Mouse (Mus musculus) neural tube, embryonic 14.5 days (tissue): ENCODE measurements around the gene Ppp1r37. TPM values are rescaled to one million over a fixed set of nuclear protein-coding genes. Genes with fewer than 3 reads are reported as not detected.

Source experiments
- ATAC-seq: fragments of 200-750 bp; cut with Nextera tagmentation; 2 replicates; pipeline ENCODE4 v1.8.0; 2017; ENCODE audit warnings: low read depth, mild to moderate bottlenecking, moderate TSS enrichment, moderate library complexity
- H3K27ac ChIP-seq: fragments of 300-500 bp; sonication (generic); 2 replicates; pipeline ENCODE4 v1.5.1; 2014; ENCODE audit warnings: low read depth, mild to moderate bottlenecking, control low read depth, low read length, moderate library complexity, mixed read lengths
- H3K27me3 ChIP-seq: fragments of 300-500 bp; sonication (generic); 2 replicates; pipeline ENCODE4 v1.6.1; 2014; ENCODE audit warnings: low read length; ENCODE audit not compliant: control insufficient read depth, insufficient read depth
- H3K36me3 ChIP-seq: fragments of 300-500 bp; sonication (generic); 2 replicates; pipeline ENCODE4 v1.6.1; 2014; ENCODE audit warnings: low read length, mixed read lengths; ENCODE audit not compliant: control insufficient read depth, insufficient read depth
- H3K4me1 ChIP-seq: fragments of 300-500 bp; sonication (generic); 2 replicates; pipeline ENCODE4 v1.6.1; 2014; ENCODE audit warnings: low read length; ENCODE audit not compliant: control insufficient read depth, insufficient read depth
- H3K4me2 ChIP-seq: fragments of 300-500 bp; sonication (generic); 2 replicates; pipeline ENCODE4 v1.6.1; 2014; ENCODE audit warnings: mild to moderate bottlenecking, low read depth, low read length, control low read depth
- H3K4me3 ChIP-seq: fragments of 300-500 bp; sonication (generic); 2 replicates; pipeline ENCODE4 v1.5.1; 2014; ENCODE audit warnings: low read depth, low read length, control low read depth, mixed read lengths
- H3K9ac ChIP-seq: fragments of 300-500 bp; sonication (generic); replicated peaks from 2 replicates; pipeline ENCODE4 v1.6.1; 2014; ENCODE audit warnings: low read depth, mild to moderate bottlenecking, control low read depth, low read length, mixed read lengths
- H3K9me3 ChIP-seq: fragments of 300-500 bp; sonication (generic); 2 replicates; pipeline ENCODE4 v1.6.1; 2016; ENCODE audit warnings: low read length; ENCODE audit not compliant: control insufficient read depth
- WGBS: fragments of 180-500 bp; shearing (Covaris S2); extraction: QIAGEN DNeasy Blood & Tissue Kit; methylation state at CpG from one replicate; pipeline ENCODE4 v1.1.7; 2014; 5-methylcytosine and 5-hydroxymethylcytosine counted together
- polyA plus RNA-seq: library from polyadenylated mRNA; unstranded; fragments of >200 nt; fragmentation: Nextera tagmentation; extraction: Ambion mirVana; gene quantifications from 2 replicates; pipeline ENCODE4 v1.2.1, GENCODE M21; 2014

Gene Ppp1r37
- polyA plus RNA-seq, 1 experiment from 2014 or later: 15.8 TPM

DNA sequence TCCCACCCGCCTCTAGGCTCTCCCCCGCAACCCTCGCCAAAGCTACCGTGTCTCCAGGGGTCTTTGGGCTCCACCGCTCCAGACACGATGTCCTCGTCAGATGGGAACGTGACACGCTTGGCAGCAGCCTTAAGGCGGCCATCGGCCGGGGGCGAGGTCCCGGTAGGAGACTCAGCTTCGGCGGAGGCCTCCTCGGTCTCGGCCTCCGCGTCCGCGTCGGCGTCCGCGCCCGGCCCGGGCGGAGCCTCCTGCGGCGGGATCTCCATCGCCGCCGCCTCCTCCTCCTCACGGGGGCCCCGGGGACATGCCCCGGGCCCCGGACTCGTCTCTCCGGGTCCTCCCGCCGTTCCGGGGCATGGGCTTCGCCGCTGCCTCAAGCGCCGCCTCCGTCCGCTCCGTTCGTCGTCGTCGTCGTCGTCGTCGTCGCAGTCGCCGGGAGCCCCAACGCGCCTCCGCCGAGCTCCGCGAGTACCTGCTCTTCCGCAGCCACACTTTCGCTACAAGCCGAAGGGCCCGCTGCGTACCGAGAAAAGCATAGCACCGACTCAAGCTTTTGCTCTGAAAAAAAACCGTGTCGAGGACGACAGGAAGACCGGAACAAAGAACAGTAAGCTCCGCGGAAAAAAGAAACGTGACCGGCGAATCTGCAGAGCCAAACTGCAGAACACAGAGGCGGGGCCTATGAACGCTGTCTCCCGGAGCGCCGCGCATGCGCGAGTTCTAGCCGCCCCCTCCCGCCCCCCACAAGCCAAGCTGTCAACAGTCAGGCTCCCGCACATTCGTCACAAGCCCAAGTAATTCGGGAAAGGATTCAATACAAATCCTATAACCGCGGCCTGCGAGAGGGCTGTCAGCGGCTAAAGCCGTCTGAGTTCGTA lies 872 bp downstream of the Ppp1r37 start:
- Histone ChIP-seq H3K27me3 (no peaks in the 10 kb centered on the region), H3K9me3 (no peaks in the 10 kb centered on the region), H3K36me3 (peaks cover 7% of the 10 kb centered on the region; the same call in 1 of the 2 replicates), H3K27ac (peak overlapping the region; percentile 94), H3K4me2 (peak overlapping the region; percentile 75), H3K4me3 (peak overlapping the region; percentile 91), H3K9ac (peak overlapping the region; percentile 87), H3K4me1 (peaks cover 28% of the 10 kb centered on the region)
- under 1% methylated on average over 93 of the region's 102 CpGs for WGBS
- peak; percentile 90 for ATAC-seq

DNA sequence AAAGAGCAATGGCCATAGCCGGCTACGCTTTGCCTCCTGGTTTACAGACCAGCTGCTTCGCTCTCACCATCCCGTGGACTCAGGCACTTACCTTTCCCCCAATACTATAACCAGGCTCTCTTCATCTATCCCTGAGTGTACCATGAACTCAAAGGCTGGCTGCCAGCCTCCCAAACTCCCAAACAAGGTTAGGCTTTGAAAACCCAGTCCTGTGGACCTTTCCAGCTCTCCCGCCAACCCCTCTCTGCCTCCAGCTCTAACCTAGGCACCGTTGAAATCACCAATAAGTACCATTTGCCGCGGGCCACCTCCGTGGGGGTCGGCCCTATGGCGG lies 1.5 kb downstream of the Ppp1r37 start:
- under 1% methylated on average over 11 of the region's 11 CpGs for WGBS
- no peaks in the 10 kb centered on the region for H3K9me3 ChIP-seq
- peaks cover 7% of the 10 kb centered on the region; the same call in 1 of the 2 replicates for H3K36me3 ChIP-seq
- no peak for ATAC-seq
- peak overlapping the region; percentile 91 for H3K4me3 ChIP-seq
- H3K4me1 ChIP-seq: peaks cover 28% of the 10 kb centered on the region
- peak overlapping the region; percentile 75 for H3K4me2 ChIP-seq
- no peaks in the 10 kb centered on the region for H3K27me3 ChIP-seq
- H3K27ac ChIP-seq: peak overlapping the region; percentile 94
- peak overlapping the region; percentile 87 for H3K9ac ChIP-seq

DNA sequence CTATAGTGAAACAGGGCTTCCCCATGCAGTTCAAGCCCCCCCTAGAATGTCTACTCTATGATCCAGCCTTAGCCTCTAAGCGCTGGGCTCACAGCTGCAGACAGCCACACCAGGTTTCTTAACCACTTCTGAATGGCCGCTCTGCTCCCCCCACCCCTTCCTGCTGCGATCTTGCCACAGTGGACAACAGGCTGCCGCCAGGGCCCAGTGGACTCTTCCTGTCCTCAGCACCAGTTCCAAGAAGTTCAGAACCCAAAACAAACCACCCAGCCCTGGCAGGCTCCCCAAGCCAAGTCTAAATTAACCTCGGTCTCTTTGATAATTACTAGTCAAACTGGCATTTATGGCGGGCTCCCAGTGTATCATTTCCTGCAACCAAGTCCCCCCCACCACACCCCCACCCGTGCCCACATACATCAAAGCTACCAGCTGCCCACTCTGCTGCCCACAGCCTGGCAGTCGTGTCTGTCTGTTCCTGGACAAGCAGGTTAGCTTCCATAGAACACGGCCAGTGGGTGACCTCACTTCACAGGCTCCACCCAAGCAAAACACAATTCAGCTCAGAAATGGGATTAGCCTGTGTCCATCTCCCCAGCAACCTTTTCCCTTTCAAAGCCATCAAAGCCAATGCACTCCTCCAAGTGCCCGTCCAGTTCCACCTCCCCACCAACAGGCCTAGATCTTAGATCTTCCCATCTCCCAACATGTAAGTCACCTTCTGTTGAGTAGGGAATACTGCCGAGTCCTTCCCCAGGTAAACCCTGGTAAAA lies 2.2 kb downstream of the Ppp1r37 start:
- Histone ChIP-seq H3K27ac (no peak overlapping the region), H3K4me1 (peaks cover 28% of the 10 kb centered on the region), H3K4me2 (peak overlapping the region; percentile 75), H3K36me3 (peaks cover 7% of the 10 kb centered on the region; the same call in 1 of the 2 replicates), H3K9me3 (no peaks in the 10 kb centered on the region), H3K4me3 (peak overlapping the region; percentile 91), H3K27me3 (no peaks in the 10 kb centered on the region), H3K9ac (peak overlapping the region; percentile 87)
- WGBS: 26% methylated on average over 11 of the region's 11 CpGs
- no peak for ATAC-seq

DNA sequence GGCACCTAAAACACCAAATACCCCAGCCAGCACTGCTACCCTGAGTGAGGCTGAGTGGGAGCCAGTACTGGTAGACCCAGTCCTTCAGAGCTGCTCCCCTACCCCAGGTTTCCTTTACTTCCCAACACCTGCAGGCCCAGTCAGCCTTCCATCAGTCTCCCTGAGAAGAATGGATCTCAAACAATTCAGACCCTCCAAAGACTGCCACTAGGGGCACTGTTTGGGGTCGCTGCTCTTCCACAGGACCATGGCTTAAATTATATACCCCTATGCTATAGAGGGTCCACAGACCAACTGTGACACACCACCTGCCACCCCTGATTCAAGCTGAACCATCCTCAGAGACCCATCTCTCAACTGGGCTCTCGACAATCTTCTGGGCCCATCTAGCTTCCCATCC lies 3.9 kb downstream of the Ppp1r37 start:
- H3K4me2 ChIP-seq: peak overlapping the region; percentile 75; the same call in 1 of the 2 replicates
- no peak overlapping the region for H3K27ac ChIP-seq
- no peak for ATAC-seq
- H3K9me3 ChIP-seq: no peaks in the 10 kb centered on the region
- no peaks in the 10 kb centered on the region for H3K27me3 ChIP-seq
- WGBS: 28% methylated on average over 2 of the region's 2 CpGs
- H3K9ac ChIP-seq: no peak overlapping the region
- no peak overlapping the region for H3K4me3 ChIP-seq
- H3K36me3 ChIP-seq: no peaks in the 10 kb centered on the region
- H3K4me1 ChIP-seq: peaks cover 28% of the 10 kb centered on the region

DNA sequence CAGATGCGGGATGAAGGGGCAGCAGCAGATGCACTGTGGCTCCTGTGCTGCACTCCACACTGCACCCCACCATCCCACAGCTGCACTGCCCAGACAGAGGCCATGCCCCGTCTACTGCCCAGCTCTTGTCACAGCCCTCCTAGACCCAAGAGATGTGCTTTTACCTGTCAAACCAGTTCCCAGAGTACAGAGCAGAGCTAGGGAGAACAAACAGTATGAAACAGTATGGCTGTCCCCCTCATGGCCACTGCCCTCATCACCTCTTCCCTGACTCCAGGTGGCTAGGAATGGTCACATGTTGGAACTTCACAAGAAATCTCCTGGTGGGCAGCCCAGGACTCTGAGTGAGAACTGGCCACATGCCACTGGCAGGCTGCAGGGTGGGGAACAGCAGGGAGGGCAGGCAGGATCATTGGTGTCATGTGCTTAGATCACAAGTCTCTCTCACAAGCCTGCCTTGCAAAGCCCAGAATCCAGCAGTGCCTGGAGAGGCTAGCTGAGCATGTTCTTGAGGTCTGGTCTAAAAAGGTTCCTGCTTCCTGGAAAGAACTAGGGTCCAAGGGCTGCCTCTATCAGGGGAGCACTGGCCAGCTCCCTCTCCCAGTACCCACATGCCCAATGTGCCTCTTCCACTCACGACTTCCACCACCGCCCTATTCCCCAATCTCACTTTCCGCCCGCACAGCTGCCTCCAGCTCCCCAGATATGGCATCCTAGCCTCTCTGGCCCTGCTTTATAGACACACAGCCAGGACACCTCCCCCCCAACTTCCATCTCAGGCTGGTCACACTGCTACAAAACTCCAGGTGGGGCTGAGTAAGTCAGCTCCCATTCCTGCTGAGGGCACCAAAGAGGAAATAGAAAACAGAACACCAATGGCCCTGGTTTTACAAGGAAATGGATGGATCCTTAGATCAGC lies 4.6 kb downstream of the Ppp1r37 start:
- ATAC-seq: no peak
- Histone ChIP-seq H3K4me3 (no peak overlapping the region), H3K27me3 (no peaks in the 10 kb centered on the region), H3K9me3 (no peaks in the 10 kb centered on the region), H3K27ac (no peak overlapping the region), H3K36me3 (no peaks in the 10 kb centered on the region), H3K4me2 (no peak overlapping the region), H3K9ac (no peak overlapping the region), H3K4me1 (peaks cover 28% of the 10 kb centered on the region)
- WGBS: 94% methylated on average over 6 of the region's 6 CpGs

DNA sequence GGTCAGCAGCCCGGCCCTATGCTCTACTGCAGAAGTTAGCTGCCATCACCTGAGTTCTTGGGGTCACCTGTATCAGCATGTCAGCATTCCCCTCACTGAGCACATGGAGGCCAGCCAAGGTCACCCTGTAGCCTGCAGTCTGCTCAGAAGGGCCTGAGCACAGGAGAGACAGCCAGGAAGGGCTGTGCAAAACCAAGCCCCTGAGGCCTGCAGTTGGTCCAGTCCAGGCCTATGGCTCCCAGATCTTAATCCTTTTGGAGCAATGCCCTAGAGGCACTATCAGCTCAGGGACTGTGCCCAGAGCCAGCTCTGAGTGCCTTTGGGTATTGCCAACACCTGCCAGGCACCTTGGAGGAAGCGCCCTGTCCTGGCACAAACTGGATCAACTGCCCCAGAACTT lies 5.8 kb downstream of the Ppp1r37 start:
- H3K9ac ChIP-seq: 0 out of 2 replicates have a peak overlapping the region, but pooled peaks have one; percentile 7
- no peaks in the 10 kb centered on the region for H3K36me3 ChIP-seq
- H3K9me3 ChIP-seq: no peaks in the 10 kb centered on the region
- H3K4me3 ChIP-seq: no peak overlapping the region
- H3K4me2 ChIP-seq: no peak overlapping the region
- no peak overlapping the region for H3K27ac ChIP-seq
- WGBS: 98% methylated on average over 2 of the region's 2 CpGs
- ATAC-seq: no peak
- no peaks in the 10 kb centered on the region for H3K27me3 ChIP-seq
- H3K4me1 ChIP-seq: peaks cover 28% of the 10 kb centered on the region

DNA sequence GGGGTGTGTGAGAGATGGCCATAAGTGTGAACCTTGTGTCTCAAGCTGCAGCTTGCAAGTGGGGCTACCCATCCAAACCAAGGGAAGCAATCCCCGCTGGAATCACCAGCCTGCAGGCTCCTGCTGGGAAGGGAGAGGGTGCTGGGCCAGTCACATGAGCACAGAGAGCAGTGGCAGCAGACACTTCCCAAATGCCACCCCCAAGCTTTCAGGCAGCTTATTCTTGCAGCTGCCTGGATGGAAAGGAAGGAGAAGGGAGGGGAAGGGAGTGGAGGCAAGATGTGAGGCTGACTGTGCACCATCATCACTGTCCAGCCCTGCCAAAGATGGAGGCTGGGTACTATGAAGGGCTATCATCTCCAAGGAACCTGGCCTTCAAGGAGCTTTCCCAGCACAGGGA lies 8.7 kb downstream of the Ppp1r37 start:
- no peak overlapping the region for H3K27ac ChIP-seq
- H3K27me3 ChIP-seq: no peaks in the 10 kb centered on the region
- 60% methylated on average over 1 of the region's 1 CpGs for WGBS
- no peak overlapping the region for H3K4me2 ChIP-seq
- H3K9ac ChIP-seq: no peak overlapping the region
- no peaks in the 10 kb centered on the region for H3K36me3 ChIP-seq
- no peak overlapping the region for H3K4me3 ChIP-seq
- no peak for ATAC-seq
- H3K4me1 ChIP-seq: peaks cover 9% of the 10 kb centered on the region
- no peaks in the 10 kb centered on the region for H3K9me3 ChIP-seq

DNA sequence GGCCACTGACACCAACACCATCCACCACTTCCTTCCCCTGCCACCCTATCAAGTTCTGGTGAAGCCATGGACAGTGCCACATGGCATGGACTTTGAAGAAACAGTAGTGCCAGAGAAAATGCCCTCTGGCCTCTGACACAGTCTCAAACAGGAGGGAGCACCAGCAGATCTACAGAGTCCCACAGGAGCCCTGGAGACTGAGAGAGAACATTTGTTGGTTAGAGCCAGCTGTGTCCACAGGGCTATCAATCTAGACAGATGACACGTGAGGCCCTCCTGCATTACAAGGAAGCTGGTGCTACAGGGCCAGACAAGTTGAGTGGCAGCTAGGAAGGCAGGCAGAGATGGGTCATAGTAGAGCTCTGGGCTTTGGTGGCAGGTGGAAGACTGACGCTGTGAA lies 10.4 kb downstream of the Ppp1r37 start:
- no peak overlapping the region for H3K27ac ChIP-seq
- no peak overlapping the region for H3K4me2 ChIP-seq
- WGBS: 35% methylated on average over 2 of the region's 2 CpGs
- H3K27me3 ChIP-seq: no peaks in the 10 kb centered on the region
- H3K9ac ChIP-seq: no peak overlapping the region
- no peak for ATAC-seq
- H3K4me3 ChIP-seq: no peak overlapping the region
- H3K36me3 ChIP-seq: no peaks in the 10 kb centered on the region
- no peaks in the 10 kb centered on the region for H3K9me3 ChIP-seq
- no peaks in the 10 kb centered on the region; the same call in 1 of the 2 replicates for H3K4me1 ChIP-seq
